Mouse (Mus musculus) skeletal muscle tissue, postnatal 0 days (tissue): ENCODE measurements around the gene Trem1. TPM values are rescaled to one million over a fixed set of nuclear protein-coding genes. Genes with fewer than 3 reads are reported as not detected.

ENCODE experiments used
- polyA plus RNA-seq: library from polyadenylated mRNA; unstranded; fragments of >200 nt; fragmentation: Nextera tagmentation; extraction: Ambion mirVana; gene quantifications from 2 replicates; pipeline ENCODE4 v1.2.1, GENCODE M21; 2015

Trem1 gene
- not detected in 2 replicates for polyA plus RNA-seq

GRCm38 (mm10) chr17:48232518-48232917 lies at the start of gene Trem1:
Gene Trem1 (plus strand): TSS chr17:48232768.

GRCm38 (mm10) chr17:48247221-48247928 lies 14.8 kb downstream of the Trem1 start, which contains the start of gene Trem3:
Gene Trem3 (plus strand): TSS chr17:48247777.

GRCm38 (mm10) chr17:48263741-48264362 lies 31.3 kb downstream of the Trem1 start, which contains the start of gene Treml4:
Gene Treml4 (plus strand): TSS chr17:48264295.

Other genes starting within 250 kb of the Trem1 start
- gene 1700122O11Rik, start 194.5 kb upstream of the Trem1 start, polyA plus RNA-seq, result not detected in 2 replicates
- gene 1700067P10Rik, start 143.4 kb upstream of the Trem1 start, polyA plus RNA-seq, result not detected in 2 replicates
- not detected in 2 replicates for gene 9830107B12Rik, start 86.5 kb upstream of the Trem1 start, polyA plus RNA-seq
- 0.15 and 0.26 TPM in 2 replicates for gene A530064D06Rik, start 65.5 kb upstream of the Trem1 start, polyA plus RNA-seq
- gene Trem3, start 15.0 kb downstream of the Trem1 start, polyA plus RNA-seq, result 0.14 TPM in 1 of 2 replicates, not detected in the other
- gene Treml4, start 31.5 kb downstream of the Trem1 start, polyA plus RNA-seq, result 0.10 TPM in 1 of 2 replicates, not detected in the other
- 0.04 TPM in 1 of 2 replicates, not detected in the other for gene Treml2, start 66.7 kb downstream of the Trem1 start, polyA plus RNA-seq
- 0.12 and 0.33 TPM in 2 replicates for gene B430306N03Rik, start 83.4 kb downstream of the Trem1 start, polyA plus RNA-seq
- 3.1 and 4.4 TPM in 2 replicates for gene Trem2, start 113.6 kb downstream of the Trem1 start, polyA plus RNA-seq
- 0.13 and 0.27 TPM in 2 replicates for gene Treml1, start 127.1 kb downstream of the Trem1 start, polyA plus RNA-seq
- 3.4 TPM in 2 replicates for gene Nfya, start 177.1 kb downstream of the Trem1 start, polyA plus RNA-seq
- 21.5 and 24.7 TPM in 2 replicates for gene Oard1, start 177.2 kb downstream of the Trem1 start, polyA plus RNA-seq
- 673 and 703 TPM in 2 replicates for gene Apobec2, start 200.2 kb downstream of the Trem1 start, polyA plus RNA-seq
- gene Tspo2, start 218.8 kb downstream of the Trem1 start, polyA plus RNA-seq, result 0.62 TPM in 1 of 2 replicates, not detected in the other
- gene Unc5cl, start 222.1 kb downstream of the Trem1 start, polyA plus RNA-seq, result 0.13 TPM in 1 of 2 replicates, not detected in the other